Comparison of ENCODE assay signal across 10 mouse cellular contexts in the genomic region with DNA sequence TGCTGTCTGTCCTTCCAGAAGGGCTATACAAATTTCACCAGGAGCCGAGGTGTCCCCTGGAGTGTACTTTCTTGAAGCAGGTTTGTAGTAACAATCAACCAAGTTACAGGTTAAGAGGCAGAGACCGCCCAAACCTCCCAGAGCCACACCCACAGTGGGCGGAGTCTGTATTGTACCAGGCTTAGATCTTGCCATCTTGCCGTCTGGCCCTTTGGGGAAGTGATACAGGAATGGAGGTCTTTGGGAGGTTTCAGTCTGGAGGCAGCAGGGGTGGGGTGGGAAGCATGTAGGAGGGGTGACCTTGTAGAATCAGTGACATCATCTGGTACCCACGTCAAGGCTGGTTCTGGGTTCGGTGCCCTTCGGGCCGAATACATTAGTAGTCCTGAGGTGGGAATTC. TPM values are rescaled to one million over a fixed set of nuclear protein-coding genes. Genes with fewer than 3 reads are reported as not detected.
DNase-seq lines count a peak whose midpoint lies in the region; ATAC-seq lines count a peak whose summit lies in the region.
"Had no signal": no experiment of that assay in that cellular context is flagged by ENCODE, and none has a peak within 500 bp of the region (broad histone marks: within the 10 kb centered on the region; RNA-seq: fewer than 3 reads in every experiment).

No protein-coding gene starts in this region.

- ATAC-seq in kidney, embryonic 16.5 days (ENCODE audit: low FRiP score, low TSS enrichment): 0 out of 2 replicates have a peak, but pooled peaks have one; percentile 18
- ATAC-seq in granulocyte monocyte progenitor cell, adult 5-6 weeks (replicated peaks; ENCODE audit: poor library complexity, severe bottlenecking): peak; percentile 89
- peak; percentile 40; the same call in 1 of the 2 replicates for ATAC-seq in megakaryocyte-erythroid progenitor cell, adult 5-6 weeks (replicated peaks; ENCODE audit: low FRiP score, low TSS enrichment, poor library complexity, severe bottlenecking)

- H3K4me3 ChIP-seq in kidney, embryonic 16.5 days (ENCODE audit: low read length): no peak overlapping the region
- H3K4me3 ChIP-seq: heart, adult 2 months; megakaryocyte, embryonic 14.5 days had no signal

- H3K4me2 ChIP-seq in kidney, embryonic 16.5 days (replicated peaks; ENCODE audit: low read depth, low read length): no peak overlapping the region

- no peak overlapping the region for H3K27ac ChIP-seq in kidney, embryonic 16.5 days (ENCODE audit: low read length)
- H3K27ac ChIP-seq: heart, adult 2 months had no signal

- H3K36me3 ChIP-seq in kidney, embryonic 16.5 days (ENCODE audit: insufficient read depth, low read length): no peaks in the 10 kb centered on the region

- peaks cover 2% of the 10 kb centered on the region for H3K27me3 ChIP-seq in kidney, embryonic 16.5 days (ENCODE audit: insufficient read depth, low read length)
- H3K27me3 ChIP-seq: megakaryocyte, embryonic 14.5 days had no signal

- no peak for DNase-seq in kidney, postnatal 10 days
- peak; percentile 42 for DNase-seq in thymus, postnatal 0 days (ENCODE audit: low spot score)
- DNase-seq in thymus, postnatal 10 days (ENCODE audit: low spot score in 2 of 2): no peak
- DNase-seq in cerebellum, adult 8-10 months: no peak
- DNase-seq: cerebellum, adult 2 months; heart, adult 2 months had no signal

- no peak overlapping the region for H3K9ac ChIP-seq in kidney, embryonic 16.5 days (replicated peaks; ENCODE audit: low read length)

- no peaks in the 10 kb centered on the region for H3K9me3 ChIP-seq in kidney, embryonic 16.5 days (ENCODE audit: low read length)
- H3K9me3 ChIP-seq: megakaryocyte, embryonic 14.5 days had no signal

- peaks cover 5% of the 10 kb centered on the region; the same call in 1 of the 2 replicates for H3K4me1 ChIP-seq in kidney, embryonic 16.5 days (ENCODE audit: insufficient read depth, low read length)

- WGBS in kidney, embryonic 16.5 days: 77% methylated on average over 8 of the region's 8 CpGs

RNA-seq across cellular contexts. Expression of a gene that starts 53.3 kb away (rescaled TPM):
- polyA plus RNA-seq in kidney, embryonic 16.5 days (2015; fragmentation: Nextera tagmentation; extraction: Ambion mirVana): 33.7 and 40.4 TPM in 2 replicates
- polyA plus RNA-seq in thymus, postnatal 0 days (2015; fragmentation: Nextera tagmentation; extraction: Ambion mirVana): 90.2 and 104 TPM in 2 replicates
- 68.5 and 73.8 TPM in 2 replicates for total RNA-seq in granulocyte monocyte progenitor cell, adult 5-6 weeks (2014; fragmentation: Nextera tagmentation)
- 30.2 and 36.9 TPM in 2 replicates for total RNA-seq in granulocyte monocyte progenitor cell, adult 5-6 weeks (2017)
- total RNA-seq in megakaryocyte-erythroid progenitor cell, adult 5-6 weeks (2014; fragmentation: Nextera tagmentation): 45.5 and 53.1 TPM in 2 replicates
- total RNA-seq in megakaryocyte-erythroid progenitor cell, adult 5-6 weeks (2017): 22.6 and 26.2 TPM in 2 replicates

RNA-seq across cellular contexts. Expression of a gene that starts 54.4 kb away (rescaled TPM):
- 117 and 118 TPM in 2 replicates for polyA plus RNA-seq in kidney, embryonic 16.5 days (2015; fragmentation: Nextera tagmentation; extraction: Ambion mirVana)
- 81.0 and 92.7 TPM in 2 replicates for polyA plus RNA-seq in thymus, postnatal 0 days (2015; fragmentation: Nextera tagmentation; extraction: Ambion mirVana)
- total RNA-seq in granulocyte monocyte progenitor cell, adult 5-6 weeks (2014; fragmentation: Nextera tagmentation): 51.8 and 69.8 TPM in 2 replicates
- 50.8 and 52.6 TPM in 2 replicates for total RNA-seq in granulocyte monocyte progenitor cell, adult 5-6 weeks (2017)
- total RNA-seq in megakaryocyte-erythroid progenitor cell, adult 5-6 weeks (2014; fragmentation: Nextera tagmentation): 85.3 and 102 TPM in 2 replicates
- 69.9 and 77.6 TPM in 2 replicates for total RNA-seq in megakaryocyte-erythroid progenitor cell, adult 5-6 weeks (2017)

Comparison
In these comparisons a context has a peak if more than half of its experiments do, and no peak if none do; other contexts are left out.
1. ATAC-seq: peak in every context shown above with its lines; median percentile 89 in granulocyte monocyte progenitor cell, adult 5-6 weeks; 40 in megakaryocyte-erythroid progenitor cell, adult 5-6 weeks; 18 in kidney, embryonic 16.5 days.